Mouse (Mus musculus): Measurements from ENCODE around the gene Eddm3b.

GRCm38 (mm10) chr14:51089674-51090076 is 24.6 kb upstream of the Eddm3b start:
- TF ChIP-seq GATA1 (IDR thresholded peaks at IDR 0.05; ENCODE audit: borderline replicate concordance, low read length) (no peak), FLI1 (IDR thresholded peaks at IDR 0.05; ENCODE audit: low read length) (no peak)

Measured in megakaryocyte, embryonic 14.5 days (primary cell).